Mouse (Mus musculus) erythroblast, embryonic 14.5 days (primary cell): ENCODE measurements around the gene Fads3.

ENCODE experiments used
- GATA1 ChIP-seq: IDR thresholded peaks from 2 replicates; pipeline ENCODE4 v1.6.1; 2012; ENCODE audit warnings: low read length, inconsistent platforms, mixed read lengths
- TAL1 ChIP-seq: IDR thresholded peaks from 3 replicates; pipeline ENCODE4 v1.6.1; 2012; ENCODE audit warnings: low read length, inconsistent platforms, mixed read lengths

DNA sequence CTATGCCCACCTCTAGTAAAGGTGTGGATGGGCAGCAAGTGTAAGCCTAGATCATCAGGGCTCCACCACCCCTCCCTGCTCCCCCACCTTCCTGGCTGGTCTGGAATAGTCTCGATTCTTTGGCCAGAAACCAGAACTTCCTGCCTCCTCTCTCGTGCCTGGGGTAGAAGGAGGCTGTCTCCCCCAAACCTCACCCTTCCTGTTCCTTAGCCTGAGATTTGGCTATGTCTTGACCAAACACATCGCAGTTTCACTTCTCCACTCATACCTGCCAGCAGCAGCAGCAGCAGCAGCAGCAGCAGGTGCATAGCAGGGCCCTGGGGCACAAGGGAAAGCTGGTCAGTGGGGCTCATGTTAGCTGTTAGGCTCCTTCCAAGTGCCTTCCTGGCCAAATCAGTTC is 5.6 kb downstream of the Fads3 start:
- TF ChIP-seq TAL1 (no peak), GATA1 (no peak)
